8 mouse cellular contexts compared by ENCODE assay signal in genomic region chr11:80080381-80080825, GRCm38 (mm10). TPM values are rescaled to one million over a fixed set of nuclear protein-coding genes. Genes with fewer than 3 reads are reported as not detected.
A peak's percentile ranks its signal among the peaks of the same experiment; 100 is the strongest.
DNase-seq lines count a peak whose midpoint lies in the region; ATAC-seq lines count a peak whose summit lies in the region.

No protein-coding gene starts in this region.

- H3K27me3 ChIP-seq in heart, embryonic 11.5 days (ENCODE audit: control insufficient read depth, insufficient read depth, low read length): no peaks in the 10 kb centered on the region
- H3K27me3 ChIP-seq in neural tube, embryonic 14.5 days (ENCODE audit: control insufficient read depth, insufficient read depth, low read length): no peaks in the 10 kb centered on the region

- peak overlapping the region; percentile 75 for H3K4me2 ChIP-seq in heart, embryonic 11.5 days
- H3K4me2 ChIP-seq in neural tube, embryonic 14.5 days (ENCODE audit: low read depth, low read length): peak overlapping the region; percentile 58

- H3K36me3 ChIP-seq in heart, embryonic 11.5 days (ENCODE audit: control insufficient read depth, insufficient read depth, low read length): no peaks in the 10 kb centered on the region
- no peaks in the 10 kb centered on the region for H3K36me3 ChIP-seq in neural tube, embryonic 14.5 days (ENCODE audit: control insufficient read depth, insufficient read depth, low read length)

- peak overlapping the region; percentile 95 for H3K4me3 ChIP-seq in heart, embryonic 11.5 days (ENCODE audit: low read depth, low read length)
- peak overlapping the region; percentile 69 for H3K4me3 ChIP-seq in neural tube, embryonic 14.5 days (ENCODE audit: low read depth, low read length)

- peak overlapping the region; percentile 97 for H3K9ac ChIP-seq in heart, embryonic 11.5 days (ENCODE audit: low read depth, low read length)
- peak overlapping the region; percentile 85 for H3K9ac ChIP-seq in neural tube, embryonic 14.5 days (replicated peaks; ENCODE audit: low read depth, low read length)

- 0 out of 2 replicates have a peak, but pooled peaks cover 3% of the 10 kb centered on the region for H3K9me3 ChIP-seq in heart, embryonic 11.5 days (replicated peaks; ENCODE audit: control insufficient read depth, low read length)
- no peaks in the 10 kb centered on the region for H3K9me3 ChIP-seq in neural tube, embryonic 14.5 days (ENCODE audit: control insufficient read depth, low read length)

- H3K4me1 ChIP-seq in heart, embryonic 11.5 days (ENCODE audit: control insufficient read depth, insufficient read depth, low read length): peaks cover 7% of the 10 kb centered on the region; the same call in 1 of the 2 replicates
- no peaks in the 10 kb centered on the region; the same call in 1 of the 2 replicates for H3K4me1 ChIP-seq in neural tube, embryonic 14.5 days (ENCODE audit: control insufficient read depth, insufficient read depth, low read length)

- DNase-seq in lung, adult 18-20 months: peak; percentile 35 to 45
- no peak for DNase-seq in lung, postnatal 25 days (ENCODE audit: low spot score)
- peak; percentile 28 for DNase-seq in brain, adult 2 months (ENCODE audit: low read depth, low spot score)
- DNase-seq in liver: peak; percentile 60
- DNase-seq in B cell, adult 2 months: no peak
- DNase-seq in testis, postnatal 10 days (ENCODE audit: low spot score): no peak

- H3K27ac ChIP-seq in heart, embryonic 11.5 days (ENCODE audit: low read depth, low read length): peak overlapping the region; percentile 100
- peak overlapping the region; percentile 58 for H3K27ac ChIP-seq in neural tube, embryonic 14.5 days (ENCODE audit: low read depth, low read length)

- ATAC-seq in heart, embryonic 11.5 days (replicated peaks; ENCODE audit: insufficient number of reproducible peaks, low FRiP score, low TSS enrichment): no peak; the same call in 1 of the 2 replicates
- no peak; the same call in 1 of the 2 replicates for ATAC-seq in neural tube, embryonic 14.5 days (ENCODE audit: low read depth)

- WGBS in heart, embryonic 11.5 days (ENCODE audit: insufficient replicate concordance): 1% methylated on average over 32 of the region's 32 CpGs
- WGBS in neural tube, embryonic 14.5 days: under 1% methylated on average over 32 of the region's 32 CpGs

RNA-seq across cellular contexts. Expression of gene Crlf3, which starts 0.4 kb away (rescaled TPM):
- polyA plus RNA-seq in heart, embryonic 11.5 days (2014; fragmentation: Nextera tagmentation; extraction: Ambion mirVana): 41.3 and 45.1 TPM in 2 replicates
- 8.0 and 14.5 TPM in 2 replicates for polyA plus RNA-seq in neural tube, embryonic 14.5 days (2014; fragmentation: Nextera tagmentation; extraction: Ambion mirVana)

RNA-seq across cellular contexts. Expression of gene Atad5, which starts 8.8 kb away (rescaled TPM):
- polyA plus RNA-seq in heart, embryonic 11.5 days (2014; fragmentation: Nextera tagmentation; extraction: Ambion mirVana): 8.1 and 8.9 TPM in 2 replicates
- polyA plus RNA-seq in neural tube, embryonic 14.5 days (2014; fragmentation: Nextera tagmentation; extraction: Ambion mirVana): 4.9 and 5.7 TPM in 2 replicates

Comparison
In these comparisons a context has a peak if more than half of its experiments do, and no peak if none do; other contexts are left out.
1. DNase-seq: peak in lung, adult 18-20 months (2 of 2), brain, adult 2 months (single experiment) and liver (single experiment); none in lung, postnatal 25 days (single experiment), B cell, adult 2 months (0 of 2) and testis, postnatal 10 days (single experiment).